Mouse (Mus musculus) heart, embryonic 15.5 days (tissue): ENCODE results near the gene Phf1. TPM values are rescaled to one million over a fixed set of nuclear protein-coding genes. Genes with fewer than 3 reads are reported as not detected.

Experiments
- ATAC-seq: fragments of 200-750 bp; cut with Nextera tagmentation; replicated peaks from 2 replicates; pipeline ENCODE4 v1.8.0; 2017; ENCODE audit warnings: low read depth, moderate TSS enrichment; ENCODE audit not compliant: insufficient number of reproducible peaks, insufficient read depth, low FRiP score
- H3K27ac ChIP-seq: fragments of 300-500 bp; sonication (generic); 2 replicates; pipeline ENCODE4 v1.5.1; 2015; ENCODE audit warnings: mild to moderate bottlenecking, inconsistent platforms
- H3K27me3 ChIP-seq: fragments of 300-500 bp; sonication (generic); 2 replicates; pipeline ENCODE4 v1.6.1; 2015; ENCODE audit warnings: inconsistent platforms
- H3K36me3 ChIP-seq: fragments of 300-500 bp; sonication (generic); 2 replicates; pipeline ENCODE4 v1.6.1; 2015; ENCODE audit warnings: mild to moderate bottlenecking, inconsistent platforms
- H3K4me1 ChIP-seq: fragments of 300-500 bp; sonication (generic); replicated peaks from 2 replicates; pipeline ENCODE4 v1.6.1; 2015; ENCODE audit warnings: inconsistent platforms
- H3K4me2 ChIP-seq: fragments of 300-500 bp; sonication (generic); 2 replicates; pipeline ENCODE4 v1.6.1; 2015; ENCODE audit warnings: inconsistent platforms, mild to moderate bottlenecking, moderate library complexity
- H3K4me3 ChIP-seq: fragments of 300-500 bp; sonication (generic); 2 replicates; pipeline ENCODE4 v1.5.1; 2015; ENCODE audit warnings: mild to moderate bottlenecking, inconsistent platforms
- H3K9ac ChIP-seq: fragments of 300-500 bp; sonication (generic); 2 replicates; pipeline ENCODE4 v1.6.1; 2015; ENCODE audit warnings: mild to moderate bottlenecking, inconsistent platforms
- H3K9me3 ChIP-seq: fragments of 300-500 bp; sonication (generic); replicated peaks from 2 replicates; pipeline ENCODE4 v1.6.1; 2016; ENCODE audit warnings: inconsistent platforms
- WGBS: fragments of 180-500 bp; shearing (Covaris S2); methylation state at CpG from one replicate; pipeline ENCODE4 v1.1.7; 2015; ENCODE audit warnings: mixed read lengths; 5-methylcytosine and 5-hydroxymethylcytosine counted together
- polyA plus RNA-seq: library from polyadenylated mRNA; unstranded; fragments of >200 nt; fragmentation: Nextera tagmentation; extraction: Ambion mirVana; gene quantifications from 2 replicates; pipeline ENCODE4 v1.2.1, GENCODE M21; 2015

The Phf1 gene
- polyA plus RNA-seq, 1 experiment from 2014 or later, result 7.3 TPM

- Histone ChIP-seq H3K9me3 (no peaks in the 10 kb centered on the region), H3K9ac (peak overlapping the region; percentile 14; the same call in 1 of the 2 replicates), H3K4me1 (peaks cover 66% of the 10 kb centered on the region), H3K4me3 (peak overlapping the region; percentile 39), H3K27me3 (no peaks in the 10 kb centered on the region), H3K36me3 (peaks cover 6% of the 10 kb centered on the region; the same call in 1 of the 2 replicates), H3K27ac (0 out of 2 replicates have a peak overlapping the region, but pooled peaks have one; percentile 91), H3K4me2 (peak overlapping the region; percentile 65)
- no peak for ATAC-seq
- WGBS, result 19% methylated on average over 23 of the region's 23 CpGs
These were observed 19.4 kb downstream of the Phf1 start for GRCm38 (mm10) chr17:26951952-26952877.

GRCm38 (mm10) chr17:26953201-26953600 lies 20.3 kb downstream of the Phf1 start:
- Histone ChIP-seq H3K9me3 (no peaks in the 10 kb centered on the region), H3K4me2 (peak overlapping the region; percentile 65), H3K27me3 (no peaks in the 10 kb centered on the region), H3K9ac (peak overlapping the region; percentile 39; the same call in 1 of the 2 replicates), H3K4me1 (peaks cover 59% of the 10 kb centered on the region), H3K27ac (peak overlapping the region; percentile 91), H3K4me3 (no peak overlapping the region), H3K36me3 (peaks cover 10% of the 10 kb centered on the region; the same call in 1 of the 2 replicates)
- 31% methylated on average over 6 of the region's 6 CpGs for WGBS
- ATAC-seq, result no peak

- peak overlapping the region; percentile 50; the same call in 1 of the 2 replicates for H3K9ac ChIP-seq
- 10% methylated on average over 16 of the region's 16 CpGs for WGBS
- no peaks in the 10 kb centered on the region for H3K9me3 ChIP-seq
- H3K36me3 ChIP-seq, result peaks cover 13% of the 10 kb centered on the region; the same call in 1 of the 2 replicates
- peak; percentile 49 for ATAC-seq
- H3K4me2 ChIP-seq, result peak overlapping the region; percentile 65
- peaks cover 59% of the 10 kb centered on the region for H3K4me1 ChIP-seq
- no peaks in the 10 kb centered on the region for H3K27me3 ChIP-seq
- H3K4me3 ChIP-seq, result peak overlapping the region; percentile 40
- H3K27ac ChIP-seq, result peak overlapping the region; percentile 91
These were observed 20.9 kb downstream of the Phf1 start for GRCm38 (mm10) chr17:26953726-26954125.

GRCm38 (mm10) chr17:26956309-26956708 lies 23.5 kb downstream of the Phf1 start:
- H3K4me3 ChIP-seq, result no peak overlapping the region
- H3K27me3 ChIP-seq, result no peaks in the 10 kb centered on the region
- 69% methylated on average over 5 of the region's 5 CpGs for WGBS
- no peak overlapping the region for H3K9ac ChIP-seq
- H3K4me2 ChIP-seq, result no peak overlapping the region
- H3K9me3 ChIP-seq, result no peaks in the 10 kb centered on the region
- peaks cover 26% of the 10 kb centered on the region; the same call in 1 of the 2 replicates for H3K36me3 ChIP-seq
- no peak for ATAC-seq
- peaks cover 42% of the 10 kb centered on the region for H3K4me1 ChIP-seq
- no peak overlapping the region for H3K27ac ChIP-seq

GRCm38 (mm10) chr17:26956895-26957294 lies 24.0 kb downstream of the Phf1 start:
- Histone ChIP-seq H3K9ac (no peak overlapping the region), H3K4me3 (no peak overlapping the region), H3K27me3 (no peaks in the 10 kb centered on the region), H3K36me3 (peaks cover 32% of the 10 kb centered on the region; the same call in 1 of the 2 replicates), H3K4me1 (peaks cover 37% of the 10 kb centered on the region), H3K27ac (no peak overlapping the region), H3K4me2 (no peak overlapping the region), H3K9me3 (no peaks in the 10 kb centered on the region)
- 68% methylated on average over 18 of the region's 18 CpGs for WGBS
- no peak for ATAC-seq

- ATAC-seq, result no peak
- H3K4me3 ChIP-seq, result no peak overlapping the region
- no peaks in the 10 kb centered on the region for H3K27me3 ChIP-seq
- no peaks in the 10 kb centered on the region for H3K9me3 ChIP-seq
- H3K4me1 ChIP-seq, result peaks cover 27% of the 10 kb centered on the region
- peaks cover 32% of the 10 kb centered on the region; the same call in 1 of the 2 replicates for H3K36me3 ChIP-seq
- H3K4me2 ChIP-seq, result no peak overlapping the region
- H3K9ac ChIP-seq, result no peak overlapping the region
- H3K27ac ChIP-seq, result no peak overlapping the region
- 93% methylated on average over 5 of the region's 5 CpGs for WGBS
These were observed 25.0 kb downstream of the Phf1 start for GRCm38 (mm10) chr17:26957872-26958271.

GRCm38 (mm10) chr17:26958880-26959279 lies 26.0 kb downstream of the Phf1 start:
- Histone ChIP-seq H3K27me3 (no peaks in the 10 kb centered on the region), H3K4me3 (no peak overlapping the region), H3K9ac (no peak overlapping the region), H3K4me1 (peaks cover 17% of the 10 kb centered on the region), H3K36me3 (peaks cover 32% of the 10 kb centered on the region; the same call in 1 of the 2 replicates), H3K9me3 (no peaks in the 10 kb centered on the region), H3K27ac (no peak overlapping the region), H3K4me2 (no peak overlapping the region)
- ATAC-seq, result no peak
- 47% methylated on average over 4 of the region's 5 CpGs for WGBS

GRCm38 (mm10) chr17:26959815-26960214 lies 27.0 kb downstream of the Phf1 start:
- Histone ChIP-seq H3K4me2 (no peak overlapping the region), H3K36me3 (peaks cover 36% of the 10 kb centered on the region; the same call in 1 of the 2 replicates), H3K9me3 (no peaks in the 10 kb centered on the region), H3K4me3 (no peak overlapping the region), H3K9ac (no peak overlapping the region), H3K27ac (no peak overlapping the region), H3K4me1 (peaks cover 10% of the 10 kb centered on the region), H3K27me3 (no peaks in the 10 kb centered on the region)
- WGBS, result 88% methylated on average over 4 of the region's 4 CpGs
- ATAC-seq, result no peak

- Histone ChIP-seq H3K9me3 (no peaks in the 10 kb centered on the region), H3K36me3 (peaks cover 42% of the 10 kb centered on the region; the same call in 1 of the 2 replicates), H3K9ac (no peak overlapping the region), H3K4me3 (no peak overlapping the region), H3K4me1 (0 out of 2 replicates have a peak, but pooled peaks cover 3% of the 10 kb centered on the region), H3K27ac (no peak overlapping the region), H3K4me2 (no peak overlapping the region), H3K27me3 (no peaks in the 10 kb centered on the region)
- ATAC-seq, result no peak
- WGBS, result 86% methylated on average over 21 of the region's 21 CpGs
These were observed 28.9 kb downstream of the Phf1 start for GRCm38 (mm10) chr17:26961572-26962240.

- Histone ChIP-seq H3K9me3 (no peaks in the 10 kb centered on the region), H3K27me3 (no peaks in the 10 kb centered on the region), H3K27ac (no peak overlapping the region), H3K36me3 (peaks cover 16% of the 10 kb centered on the region; the same call in 1 of the 2 replicates), H3K4me2 (no peak overlapping the region), H3K9ac (no peak overlapping the region), H3K4me1 (peaks cover 12% of the 10 kb centered on the region), H3K4me3 (no peak overlapping the region)
- 89% methylated on average over 11 of the region's 11 CpGs for WGBS
- ATAC-seq, result no peak
These were observed 34.1 kb downstream of the Phf1 start for GRCm38 (mm10) chr17:26966993-26967392.

- no peaks in the 10 kb centered on the region for H3K9me3 ChIP-seq
- no peak for ATAC-seq
- no peaks in the 10 kb centered on the region for H3K27me3 ChIP-seq
- H3K4me2 ChIP-seq, result no peak overlapping the region
- H3K4me1 ChIP-seq, result peaks cover 17% of the 10 kb centered on the region
- WGBS, result 89% methylated on average over 6 of the region's 6 CpGs
- H3K36me3 ChIP-seq, result peaks cover 16% of the 10 kb centered on the region; the same call in 1 of the 2 replicates
- no peak overlapping the region for H3K9ac ChIP-seq
- H3K4me3 ChIP-seq, result no peak overlapping the region
- H3K27ac ChIP-seq, result no peak overlapping the region
These were observed 34.6 kb downstream of the Phf1 start for GRCm38 (mm10) chr17:26967477-26967876.
